Mouse (Mus musculus): ENCODE results near the gene Kctd21.

Kctd21 gene

DNA sequence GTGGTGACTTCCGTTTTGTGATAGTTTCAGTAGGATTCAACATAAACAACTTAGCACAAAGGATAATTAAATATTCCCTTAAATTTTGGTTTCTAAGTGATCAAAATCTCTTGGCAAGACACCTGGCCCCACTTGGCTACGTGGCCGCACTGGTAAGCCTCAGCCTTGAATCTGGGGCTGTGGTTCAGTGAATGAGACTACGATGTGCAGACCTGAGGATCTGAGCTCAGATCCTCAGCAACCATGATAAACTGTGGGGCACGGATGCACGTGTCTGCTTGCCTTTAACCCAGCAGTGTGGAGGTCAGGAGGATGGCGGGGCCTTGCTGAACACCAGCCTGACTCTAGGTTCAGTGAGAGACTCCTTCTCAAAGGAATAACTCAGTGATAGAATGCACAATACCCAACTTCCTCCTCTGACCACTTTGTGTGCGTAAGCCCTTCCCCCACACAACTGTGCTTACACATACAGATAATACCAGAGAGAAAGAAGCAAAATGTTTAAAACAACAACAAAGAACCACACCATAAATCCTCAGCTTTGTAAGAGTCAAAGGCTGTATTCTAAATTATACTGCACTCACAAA lies 55.5 kb downstream of the Kctd21 start:
- no peak for DNase-seq (ENCODE audit: low spot score)

DNA sequence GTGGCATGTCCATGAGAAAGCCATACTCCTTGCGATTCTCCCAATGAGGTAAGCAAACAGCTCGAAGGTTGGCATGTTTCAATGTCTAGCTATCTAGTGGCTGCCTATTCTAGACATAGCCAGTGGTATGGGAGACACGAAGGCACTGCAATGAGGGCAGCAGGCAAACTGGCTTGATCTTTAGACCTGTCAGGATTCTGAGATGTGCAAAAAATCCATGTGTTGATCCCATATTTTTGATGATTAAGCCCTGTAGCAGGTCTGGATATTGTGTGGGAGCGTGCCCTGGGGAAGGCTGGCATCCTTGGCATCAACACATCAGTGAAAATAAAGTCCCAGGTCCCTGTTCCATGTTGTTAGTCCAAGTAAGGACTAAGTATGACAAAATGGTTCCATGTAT lies 56.4 kb downstream of the Kctd21 start:
- no peak for DNase-seq (ENCODE audit: low spot score)

DNA sequence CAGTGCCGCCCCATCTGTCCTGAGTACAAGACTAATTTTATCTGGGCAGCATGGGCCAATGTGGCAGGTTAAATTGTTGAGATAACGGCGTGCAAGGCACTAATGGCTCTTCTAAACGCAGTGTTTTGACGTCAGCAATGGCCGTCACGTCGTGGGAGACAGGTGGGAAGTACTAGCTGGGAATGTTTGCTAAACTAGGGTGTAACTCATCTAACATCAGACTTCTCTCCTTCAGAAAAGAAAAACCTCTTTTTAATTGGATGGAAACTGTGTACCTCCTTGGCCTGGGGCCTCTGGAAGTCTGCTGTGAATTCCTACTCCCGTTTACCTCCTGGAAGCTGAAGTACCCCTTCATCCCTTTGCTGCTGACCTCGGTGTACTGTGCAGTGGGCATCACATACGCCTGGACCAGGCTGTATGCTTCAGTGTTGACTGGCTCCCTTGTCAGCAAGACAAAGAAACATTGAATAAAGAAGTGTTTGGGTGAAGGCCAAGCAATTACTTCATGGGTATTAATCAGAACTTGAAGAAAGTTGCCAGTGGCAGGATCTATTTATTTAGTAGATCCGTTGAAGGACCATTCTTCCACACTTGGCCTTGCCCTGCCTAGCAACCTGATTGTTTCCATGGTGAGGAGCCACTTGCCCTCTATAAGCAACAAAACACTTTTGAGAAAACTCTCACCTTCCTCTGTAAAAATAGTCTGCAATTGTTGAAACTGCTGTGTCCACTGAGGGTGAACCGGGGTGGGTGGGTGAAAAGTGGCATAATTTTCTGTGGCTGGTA lies 59.4 kb downstream of the Kctd21 start:
- DNase-seq (ENCODE audit: low spot score): no peak

DNA sequence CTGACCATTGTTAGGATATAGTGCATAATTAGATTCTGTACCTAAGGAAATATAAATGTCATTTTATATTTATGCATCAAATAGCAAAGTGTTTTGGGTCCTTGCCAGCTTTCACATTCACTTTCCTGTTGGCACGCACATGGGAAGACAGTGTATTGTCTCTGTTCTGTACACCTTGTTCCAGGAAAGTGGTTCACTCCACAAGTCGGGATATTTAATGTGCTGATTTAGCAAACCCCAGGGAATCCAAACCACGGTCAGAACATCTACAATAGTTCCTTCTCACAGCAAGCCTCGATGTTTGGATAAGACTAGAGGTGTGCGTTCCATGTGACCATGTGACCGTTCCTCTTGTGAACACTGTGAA lies 59.9 kb downstream of the Kctd21 start:
- DNase-seq (ENCODE audit: low spot score): no peak

DNA sequence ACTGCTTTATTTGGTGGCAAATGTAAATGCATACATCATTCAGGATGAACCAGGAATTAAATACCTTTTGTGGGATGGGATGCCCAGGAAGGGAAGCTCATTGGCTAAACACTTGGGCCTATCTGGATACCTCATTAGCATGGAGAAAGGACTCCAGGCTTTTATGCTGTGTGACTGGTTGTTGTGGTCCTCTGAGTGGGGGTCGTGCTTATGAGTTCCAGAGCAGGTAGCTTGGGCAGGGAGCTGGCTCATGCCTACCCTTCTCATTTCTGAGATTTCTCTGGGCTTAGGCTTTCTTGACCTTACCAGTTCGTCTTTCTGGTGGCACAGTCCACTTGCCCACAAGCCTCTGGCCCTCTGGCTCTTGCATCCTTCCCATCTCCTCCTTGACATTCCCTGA lies 62.2 kb downstream of the Kctd21 start:
- no peak for DNase-seq (ENCODE audit: low spot score)

DNA sequence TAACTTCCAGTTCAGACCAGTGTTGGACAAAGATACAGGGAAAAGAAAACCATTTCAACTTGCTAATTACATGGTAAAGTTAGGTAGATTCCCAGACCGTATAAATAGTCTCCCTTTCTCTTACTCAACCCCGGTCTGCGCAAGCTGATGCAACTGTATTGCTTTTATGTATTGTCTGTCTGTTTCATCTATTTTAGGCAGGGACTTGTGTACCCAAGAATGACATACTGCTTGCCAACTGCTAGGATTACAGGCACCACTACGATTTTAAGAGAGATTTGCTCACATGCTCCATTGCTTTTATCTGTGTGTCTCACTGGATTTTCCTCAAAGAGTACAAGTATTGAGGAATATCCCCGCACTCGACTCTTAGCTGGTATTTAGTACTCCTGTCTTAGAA lies 66.8 kb downstream of the Kctd21 start:
- no peak for DNase-seq (ENCODE audit: low spot score)
